In the genomic region with DNA sequence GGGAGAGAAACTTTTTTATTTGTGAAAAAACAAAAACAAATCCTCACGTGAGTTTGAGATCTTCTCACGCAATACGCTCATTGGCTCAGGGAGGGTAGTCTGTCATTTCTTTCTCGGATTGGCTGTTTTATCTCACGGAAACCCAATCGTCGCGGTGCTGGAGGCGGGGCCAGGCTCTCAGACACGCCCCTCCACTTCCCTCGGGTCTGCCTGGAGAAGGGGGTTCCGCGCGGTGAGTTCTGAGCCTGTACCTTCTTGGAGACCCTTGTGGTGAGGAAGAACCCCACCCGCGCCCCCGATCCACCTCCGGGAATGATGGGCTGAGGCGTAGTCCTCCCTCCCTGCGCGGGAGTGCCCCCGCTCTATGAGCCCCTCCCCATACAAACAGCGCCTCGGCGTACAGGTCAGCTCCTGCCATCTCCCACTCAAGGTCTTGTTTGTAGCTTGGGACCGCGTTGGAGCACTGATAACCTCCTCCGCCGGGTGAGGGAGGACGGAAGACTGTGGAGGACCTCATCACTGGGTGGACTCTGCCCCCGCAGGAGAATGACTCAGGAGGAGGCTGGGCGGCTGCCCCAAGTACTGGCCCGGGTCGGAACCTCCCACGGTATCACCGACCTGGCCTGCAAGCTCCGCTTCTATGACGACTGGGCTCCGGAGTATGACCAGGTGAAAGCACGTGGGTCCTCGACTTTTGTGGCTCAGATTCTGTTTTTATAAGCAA, we compare ENCODE assay signal across 8 mouse cellular contexts. TPM values are rescaled to one million over a fixed set of nuclear protein-coding genes. Genes with fewer than 3 reads are reported as not detected.
DNase-seq lines count a peak whose midpoint lies in the region; ATAC-seq and TF ChIP-seq lines count a peak whose summit lies in the region.

A gene (plus strand): TSS at position 190 of the 724 bp plus-strand sequence.

- ATAC-seq in hindbrain, postnatal 0 days: peak; percentile 97
- peak; percentile 96 for ATAC-seq in megakaryocyte, adult 5-6 weeks (ENCODE audit: poor library complexity, severe bottlenecking)

- H3K36me3 ChIP-seq in hindbrain, postnatal 0 days (ENCODE audit: insufficient read depth, low read length): no peaks in the 10 kb centered on the region

- H3K9ac ChIP-seq in hindbrain, postnatal 0 days (replicated peaks; ENCODE audit: low read length): peak within 1 kb of the TSS; percentile 68

- H3K4me3 ChIP-seq in gastrocnemius, adult 2 months: peak within 1 kb of the TSS; percentile 96
- H3K4me3 ChIP-seq in hindbrain, postnatal 0 days (ENCODE audit: low read length): peak within 1 kb of the TSS; percentile 74
- H3K4me3 ChIP-seq in left cerebral cortex, adult 2 months: peak within 1 kb of the TSS; percentile 85

- no peak for TF ChIP-seq CTCF in gastrocnemius, adult 2 months (IDR thresholded peaks at IDR 0.05)
- TF ChIP-seq CTCF in hindbrain, postnatal 0 days (IDR thresholded peaks at IDR 0.05; ENCODE audit: low read depth): no peak
- TF ChIP-seq CTCF in left cerebral cortex, adult 2 months (IDR thresholded peaks at IDR 0.05): no peak

- intact Hi-C loops in gastrocnemius, adult 2 months (cut with DNase I): no loop called here
- intact Hi-C loops in left cerebral cortex, adult 2 months (cut with DNase I): loop anchor here (5.0 kb wide), 1 partner anchor 35 kb away; no protein-coding TSS in a partner anchor

- peak; percentile 81 for DNase-seq in WW6 (ENCODE audit: low read depth, low spot score)
- DNase-seq in cerebellum, postnatal 4 days (ENCODE audit: low spot score in 2 of 2): peak; percentile 65 to 84
- peak; percentile 91 for DNase-seq in gastrocnemius, adult 2 months
- peak; percentile 92 for DNase-seq in hindbrain, postnatal 0 days (ENCODE audit: low spot score)
- peak; percentile 68 to 75 for DNase-seq in left cerebral cortex, adult 2 months (ENCODE audit: extremely low spot score in 1 of 2, low spot score in 2 of 2)
- peak; percentile 73 to 82 for DNase-seq in right cerebral cortex, adult 2 months (ENCODE audit: low spot score in 2 of 2)
- peak; percentile 92 for DNase-seq in urinary bladder, postnatal 14 days (ENCODE audit: low spot score)

- peak within 1 kb of the TSS; percentile 91 for H3K27ac ChIP-seq in gastrocnemius, adult 2 months
- peak within 1 kb of the TSS; percentile 20; the same call in 1 of the 2 replicates for H3K27ac ChIP-seq in hindbrain, postnatal 0 days
- H3K27ac ChIP-seq in left cerebral cortex, adult 2 months: peak within 1 kb of the TSS; percentile 83

- peak within 1 kb of the TSS; percentile 100 for H3K4me2 ChIP-seq in hindbrain, postnatal 0 days (ENCODE audit: low read depth, low read length)

- H3K9me3 ChIP-seq in hindbrain, postnatal 0 days (ENCODE audit: low read length): no peaks in the 10 kb centered on the region

- WGBS in hindbrain, postnatal 0 days: under 1% methylated on average over 41 of the region's 41 CpGs

- H3K27me3 ChIP-seq in hindbrain, postnatal 0 days (ENCODE audit: insufficient read depth, low read length): no peaks in the 10 kb centered on the region

- H3K4me1 ChIP-seq in hindbrain, postnatal 0 days (ENCODE audit: insufficient read depth, low read length): 0 out of 2 replicates have a peak, but pooled peaks cover 3% of the 10 kb centered on the region

RNA-seq across cellular contexts. Expression of the gene that starts here (rescaled TPM):
- 1 to 10 TPM; 4.2 to 4.6 TPM for total RNA-seq in gastrocnemius, adult 2 months (2021)
- 8.1 and 10.9 TPM in 2 replicates for total RNA-seq in hindbrain, postnatal 0 days (2014; rRNA removed)
- 8.5 and 11.0 TPM in 2 replicates for polyA plus RNA-seq in hindbrain, postnatal 0 days (2015; fragmentation: Nextera tagmentation; extraction: Ambion mirVana)
- total RNA-seq in left cerebral cortex, adult 2 months (2021): 1 to 10 TPM; 7.5 to 9.3 TPM
- total RNA-seq in megakaryocyte, adult 5-6 weeks (2015): 0.46 and 3.0 TPM in 2 replicates
- 0.89 and 1.3 TPM in 2 replicates for total RNA-seq in megakaryocyte, adult 5-6 weeks (2017)

Comparison
In these comparisons a context has a peak if more than half of its experiments do, and no peak if none do; other contexts are left out.
1. Peak in every context shown above with its lines: DNase-seq, ATAC-seq, H3K4me3 ChIP-seq and H3K27ac ChIP-seq.
2. H3K27ac ChIP-seq: peak in every context shown above with its lines; median percentile 91 in gastrocnemius, adult 2 months; 83 in left cerebral cortex, adult 2 months; 20 in hindbrain, postnatal 0 days.